Mouse (Mus musculus) spleen, adult 2 months (tissue): ENCODE data around the gene Ccdc89. TPM values are rescaled to one million over a fixed set of nuclear protein-coding genes. Genes with fewer than 3 reads are reported as not detected.
A peak's percentile ranks its signal among the peaks of the same experiment; 100 is the strongest.

Experiments
- DNase-seq, 2 experiments: peaks; one replicate each; pipeline versions ENCODE4 v3.0.0 to v3.0.0-alpha.2; 2012 to 2021; ENCODE audit warnings: low spot score in 2 of 2, low read depth in 1 of 2
- H3K27ac ChIP-seq: fragments of 200-500 bp; 2 replicates; pipeline ENCODE4 v1.5.1; 2012; ENCODE audit warnings: low read length, inconsistent platforms; ENCODE audit not compliant: insufficient read depth
- H3K27me3 ChIP-seq: fragments of 200-500 bp; 2 replicates; pipeline ENCODE4 v1.6.1; 2012; ENCODE audit warnings: mild to moderate bottlenecking, moderate library complexity, low read length, inconsistent platforms; ENCODE audit not compliant: control insufficient read depth, insufficient read depth
- H3K36me3 ChIP-seq: fragments of 200-500 bp; 2 replicates; pipeline ENCODE4 v1.6.1; 2012; ENCODE audit warnings: mild to moderate bottlenecking, low read length, inconsistent platforms; ENCODE audit not compliant: control insufficient read depth, insufficient read depth
- H3K4me1 ChIP-seq: fragments of 200-500 bp; 2 replicates; pipeline ENCODE4 v1.6.1; 2011; ENCODE audit warnings: inconsistent platforms; ENCODE audit not compliant: control insufficient read depth, insufficient read depth, insufficient read length
- H3K4me3 ChIP-seq: fragments of 200-500 bp; 2 replicates; pipeline ENCODE4 v1.5.1; 2011; ENCODE audit warnings: mild to moderate bottlenecking, inconsistent platforms; ENCODE audit not compliant: insufficient read depth, insufficient read length; ENCODE audit errors: extremely low read depth
- CTCF ChIP-seq: fragments of 200-500 bp; IDR thresholded peaks from 2 replicates; pipeline ENCODE4 v1.5.1; 2011; ENCODE audit warnings: mild to moderate bottlenecking, inconsistent platforms; ENCODE audit not compliant: insufficient read depth, insufficient read length, insufficient replicate concordance; ENCODE audit errors: extremely low read depth
- POLR2A ChIP-seq: fragments of 200-500 bp; IDR thresholded peaks from 2 replicates; pipeline ENCODE4 v1.6.1; 2011; ENCODE audit warnings: low read depth, low read length, inconsistent platforms
- WGBS: fragments of 180-500 bp; shearing (Covaris S2); methylation state at CpG from one replicate; pipeline ENCODE4 v1.1.7; 2018; 5-methylcytosine and 5-hydroxymethylcytosine counted together
- polyA plus RNA-seq: library from polyadenylated mRNA; depleted of rRNA; stranded (reverse); fragments of >200 nt; gene quantifications from 2 replicates; pipeline ENCODE4 v1.2.3, GENCODE M21; 2012; rRNA removed

Ccdc89 gene
- polyA plus RNA-seq, 1 experiment = not detected

DNA sequence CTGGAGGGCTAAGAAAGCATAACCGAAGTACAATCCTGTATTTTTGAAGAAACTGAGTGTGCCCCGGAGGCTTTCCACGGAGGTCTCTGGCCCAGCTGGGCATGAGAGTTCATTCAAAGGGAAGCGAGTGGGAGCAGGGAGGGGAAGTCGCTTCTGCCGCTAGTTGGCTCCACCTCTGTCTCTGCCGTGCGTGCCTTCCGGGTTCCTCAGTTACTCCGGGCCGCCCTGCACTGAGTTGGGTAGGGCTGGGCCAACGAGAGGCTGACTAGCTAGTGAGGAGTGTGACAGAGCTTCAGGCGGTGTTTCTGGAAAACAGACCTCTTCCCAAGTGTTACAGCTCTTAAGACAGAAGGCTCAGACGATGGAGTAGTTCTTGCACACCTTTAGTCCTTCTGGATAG lies 34.6 kb downstream of the Ccdc89 start:
- no peak overlapping the region for H3K4me3 ChIP-seq
- H3K36me3 ChIP-seq = no peaks in the 10 kb centered on the region
- H3K27me3 ChIP-seq = no peaks in the 10 kb centered on the region
- TF ChIP-seq CTCF = peak; percentile 27; the same call in 1 of the 2 replicates
- no peak for TF ChIP-seq POLR2A
- H3K27ac ChIP-seq = no peak overlapping the region
- peak in 1 of 2 experiments; percentile 60 for DNase-seq
- peaks cover 4% of the 10 kb centered on the region; the same call in 1 of the 2 replicates for H3K4me1 ChIP-seq
- 26% methylated on average over 14 of the region's 14 CpGs for WGBS

DNA sequence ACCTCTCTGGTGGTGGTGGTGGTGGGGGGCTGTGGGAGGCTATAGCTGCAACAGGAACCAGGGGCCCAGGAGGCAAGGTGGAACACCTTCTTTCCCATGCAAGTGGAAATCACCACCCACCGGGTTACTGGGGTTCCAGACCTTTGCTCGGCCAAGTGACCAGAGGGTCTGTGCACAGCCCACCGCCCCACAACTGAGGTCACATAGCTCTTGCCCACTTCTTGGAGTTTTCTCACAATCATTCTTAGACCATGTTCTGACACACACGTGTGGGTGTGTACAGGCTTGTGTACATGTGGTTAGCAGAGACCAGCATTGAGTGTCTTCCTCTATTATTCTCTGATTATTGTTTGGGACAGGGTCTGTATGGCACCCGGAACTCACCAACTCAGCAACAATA lies 35.1 kb downstream of the Ccdc89 start:
- H3K4me3 ChIP-seq = no peak overlapping the region
- H3K36me3 ChIP-seq = no peaks in the 10 kb centered on the region
- 92% methylated on average over 5 of the region's 5 CpGs for WGBS
- peaks cover 2% of the 10 kb centered on the region; the same call in 1 of the 2 replicates for H3K4me1 ChIP-seq
- no peak for TF ChIP-seq POLR2A
- no peak for TF ChIP-seq CTCF
- no peak overlapping the region for H3K27ac ChIP-seq
- H3K27me3 ChIP-seq = no peaks in the 10 kb centered on the region
- no peak for DNase-seq

DNA sequence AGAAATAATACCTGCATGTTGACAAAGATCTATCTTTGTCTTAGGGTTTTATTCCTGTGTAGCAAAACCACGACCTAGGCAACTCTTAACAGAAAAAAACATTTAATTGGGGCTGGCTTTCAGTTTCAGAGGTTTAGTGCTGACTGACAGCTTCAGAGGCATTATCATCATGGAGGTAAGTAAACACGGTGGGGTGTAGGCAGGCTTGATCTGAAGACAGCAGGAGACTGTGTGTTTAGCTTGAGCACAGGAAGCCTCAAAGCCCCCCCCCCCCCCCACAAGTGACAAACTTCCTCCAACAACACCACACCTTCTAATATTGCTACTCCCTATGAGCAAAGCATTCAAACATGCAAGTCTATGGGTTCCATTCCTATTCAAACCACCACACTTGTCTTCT lies 47.1 kb downstream of the Ccdc89 start:
- no peak overlapping the region for H3K27ac ChIP-seq
- no peaks in the 10 kb centered on the region; the same call in 1 of the 2 replicates for H3K27me3 ChIP-seq
- 21% methylated on average over 2 of the region's 2 CpGs for WGBS
- H3K4me3 ChIP-seq = no peak overlapping the region
- peaks cover 8% of the 10 kb centered on the region; the same call in 1 of the 2 replicates for H3K36me3 ChIP-seq
- no peak for TF ChIP-seq POLR2A
- no peak for TF ChIP-seq CTCF
- H3K4me1 ChIP-seq = 0 out of 2 replicates have a peak, but pooled peaks cover 3% of the 10 kb centered on the region
- no peak for DNase-seq

DNA sequence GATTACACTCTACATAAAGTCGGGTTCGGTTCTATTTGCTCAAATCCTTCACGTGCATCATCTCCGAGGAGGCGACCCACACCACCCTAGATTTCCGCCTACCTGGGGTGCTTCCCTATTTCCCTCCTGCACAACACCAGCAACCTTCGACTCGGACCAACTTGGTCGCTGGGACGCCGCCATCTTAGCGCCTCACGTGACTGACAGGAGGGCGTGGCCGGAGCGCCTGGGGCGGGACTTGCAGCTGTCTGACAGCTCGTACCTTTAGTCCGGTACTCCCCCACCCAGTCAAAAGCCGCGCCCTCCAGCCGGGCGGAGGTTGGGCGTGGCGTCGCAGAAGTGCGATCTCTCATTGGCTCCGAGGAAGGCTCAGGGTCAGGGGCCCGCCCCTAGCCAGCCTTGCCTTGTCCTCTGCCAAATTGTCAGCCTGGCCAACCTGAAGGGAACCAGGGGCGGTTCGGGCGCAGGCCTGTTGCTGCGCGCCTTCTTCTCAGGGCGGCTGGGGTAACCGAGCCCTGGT lies 49.5 kb downstream of the Ccdc89 start, which contains the start of gene Tmem126b:
Tmem126b (minus strand) TSS at position 209 of the 520 bp plus-strand sequence.
- peak; percentile 95 to 99 for DNase-seq
- no peaks in the 10 kb centered on the region; the same call in 1 of the 2 replicates for H3K27me3 ChIP-seq
- no peaks in the 10 kb centered on the region; the same call in 1 of the 2 replicates for H3K36me3 ChIP-seq
- TF ChIP-seq CTCF = no peak
- TF ChIP-seq POLR2A = peak; percentile 84
- under 1% methylated on average over 36 of the region's 36 CpGs for WGBS
- 0 out of 2 replicates have a peak, but pooled peaks cover 3% of the 10 kb centered on the region for H3K4me1 ChIP-seq
- peak within 1 kb of the TSS; percentile 77 for H3K27ac ChIP-seq
- peak within 1 kb of the TSS; percentile 73 for H3K4me3 ChIP-seq

DNA sequence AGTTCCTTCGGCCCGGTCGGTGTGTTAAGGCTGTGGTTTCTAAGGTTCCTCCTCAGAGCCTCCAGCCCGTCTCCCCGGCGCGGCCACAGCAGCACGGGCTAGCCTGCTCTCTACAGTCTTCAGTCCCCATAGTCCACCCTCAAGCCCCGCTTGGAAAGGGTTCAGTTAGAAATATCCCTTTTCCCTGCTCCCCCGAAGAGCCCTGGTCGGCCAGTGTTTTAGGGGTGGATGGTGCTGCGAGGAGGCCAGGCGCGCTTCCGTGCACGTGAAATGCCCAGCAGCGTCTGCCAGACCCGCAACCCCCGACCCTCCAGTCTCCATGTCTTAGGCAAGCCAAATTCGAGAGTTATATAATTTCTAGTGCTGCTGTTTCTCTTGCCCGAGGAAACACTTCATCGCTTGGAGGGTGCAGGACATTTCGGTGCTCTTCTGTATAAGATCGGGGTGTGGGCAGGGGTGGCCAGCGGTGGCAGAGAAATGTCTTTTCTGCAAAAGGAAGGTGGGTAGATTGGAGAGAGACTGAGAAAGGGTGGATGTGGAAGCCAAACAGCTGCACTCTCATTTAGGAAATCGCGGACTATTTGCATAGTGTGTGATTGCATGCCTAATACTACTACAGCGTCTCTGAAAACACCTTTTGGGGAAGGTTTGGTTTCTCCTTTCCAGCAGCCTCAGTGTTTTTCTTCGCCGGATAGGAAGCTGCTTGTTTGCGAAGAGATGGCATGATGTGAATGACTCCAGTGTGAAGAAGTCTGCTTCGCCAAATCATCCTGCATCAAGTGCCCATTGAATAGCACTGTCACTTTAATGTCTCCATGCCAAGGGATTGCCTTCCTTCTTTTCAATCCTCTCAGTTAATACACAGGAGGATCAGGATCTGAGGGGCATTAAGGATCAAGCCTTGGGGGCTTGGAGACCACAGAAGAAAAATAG lies 50.2 kb downstream of the Ccdc89 start, which contains the start of gene Dlg2:
Dlg2 (plus strand) TSS at position 360 of the 933 bp plus-strand sequence.
- H3K4me1 ChIP-seq = 0 out of 2 replicates have a peak, but pooled peaks cover 3% of the 10 kb centered on the region
- peak within 1 kb of the TSS; percentile 73 for H3K4me3 ChIP-seq
- TF ChIP-seq POLR2A (no peak), CTCF (no peak)
- WGBS = under 1% methylated on average over 32 of the region's 32 CpGs
- H3K36me3 ChIP-seq = no peaks in the 10 kb centered on the region; the same call in 1 of the 2 replicates
- no peaks in the 10 kb centered on the region; the same call in 1 of the 2 replicates for H3K27me3 ChIP-seq
- DNase-seq = no peak
- peak within 1 kb of the TSS; percentile 77 for H3K27ac ChIP-seq

Other genes starting within 250 kb of the Ccdc89 start
- not detected in 2 replicates for gene Ccdc83, start 160.8 kb upstream of the Ccdc89 start, polyA plus RNA-seq
- gene Sytl2, start 124.3 kb upstream of the Ccdc89 start, polyA plus RNA-seq = 1.2 and 1.4 TPM in 2 replicates
- gene Crebzf, start 16.2 kb downstream of the Ccdc89 start, polyA plus RNA-seq = 39.4 and 59.1 TPM in 2 replicates
- gene Tmem126a, start 30.7 kb downstream of the Ccdc89 start, polyA plus RNA-seq = 4.2 and 5.2 TPM in 2 replicates
- 3.5 and 3.9 TPM in 2 replicates for gene Tmem126b, start 49.4 kb downstream of the Ccdc89 start, polyA plus RNA-seq
- gene Dlg2, start 50.1 kb downstream of the Ccdc89 start, polyA plus RNA-seq = 1.7 and 2.1 TPM in 2 replicates